Mouse (Mus musculus): Measurements from ENCODE around the gene Arid1b. TPM values are rescaled to one million over a fixed set of nuclear protein-coding genes. Genes with fewer than 3 reads are reported as not detected.
A peak's percentile ranks its signal among the peaks of the same experiment; 100 is the strongest.

Arid1b gene
- polyA plus RNA-seq, 1 experiment from 2014 or later: 14.1 TPM

DNA sequence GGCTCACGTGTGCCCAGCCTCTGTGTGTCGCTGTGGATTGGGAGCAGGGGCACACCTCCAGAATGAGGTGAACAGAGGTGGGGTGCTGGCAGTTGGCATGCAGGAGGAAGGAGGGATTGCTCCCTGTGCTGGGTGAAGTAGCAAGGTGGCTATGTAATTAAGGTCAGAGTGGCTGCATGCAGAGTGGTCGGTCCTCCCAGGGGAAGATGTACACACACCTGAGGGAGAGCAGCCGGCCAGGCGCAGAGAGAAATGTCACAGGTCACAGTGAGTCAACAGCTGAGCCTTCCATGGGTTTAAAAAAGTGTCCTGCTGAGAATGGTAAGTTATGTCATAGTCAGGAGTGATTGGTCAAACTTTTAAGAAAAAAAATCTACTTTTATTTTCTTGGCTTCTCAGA, 14.6 kb downstream of the Arid1b start:
- Histone ChIP-seq H3K36me3 (no peaks in the 10 kb centered on the region), H3K4me2 (peak overlapping the region; percentile 41; the same call in 1 of the 2 replicates), H3K27me3 (no peaks in the 10 kb centered on the region), H3K4me1 (replicated peaks) (peaks cover 89% of the 10 kb centered on the region), H3K27ac (replicated peaks) (0 out of 2 replicates have a peak overlapping the region, but pooled peaks have one; percentile 3), H3K9me3 (no peaks in the 10 kb centered on the region), H3K4me3 (no peak overlapping the region), H3K9ac (peak overlapping the region; percentile 48)
- 56% methylated on average over 5 of the region's 5 CpGs for WGBS
- ATAC-seq (ENCODE audit: low read depth): peak; percentile 3; the same call in 1 of the 2 replicates

DNA sequence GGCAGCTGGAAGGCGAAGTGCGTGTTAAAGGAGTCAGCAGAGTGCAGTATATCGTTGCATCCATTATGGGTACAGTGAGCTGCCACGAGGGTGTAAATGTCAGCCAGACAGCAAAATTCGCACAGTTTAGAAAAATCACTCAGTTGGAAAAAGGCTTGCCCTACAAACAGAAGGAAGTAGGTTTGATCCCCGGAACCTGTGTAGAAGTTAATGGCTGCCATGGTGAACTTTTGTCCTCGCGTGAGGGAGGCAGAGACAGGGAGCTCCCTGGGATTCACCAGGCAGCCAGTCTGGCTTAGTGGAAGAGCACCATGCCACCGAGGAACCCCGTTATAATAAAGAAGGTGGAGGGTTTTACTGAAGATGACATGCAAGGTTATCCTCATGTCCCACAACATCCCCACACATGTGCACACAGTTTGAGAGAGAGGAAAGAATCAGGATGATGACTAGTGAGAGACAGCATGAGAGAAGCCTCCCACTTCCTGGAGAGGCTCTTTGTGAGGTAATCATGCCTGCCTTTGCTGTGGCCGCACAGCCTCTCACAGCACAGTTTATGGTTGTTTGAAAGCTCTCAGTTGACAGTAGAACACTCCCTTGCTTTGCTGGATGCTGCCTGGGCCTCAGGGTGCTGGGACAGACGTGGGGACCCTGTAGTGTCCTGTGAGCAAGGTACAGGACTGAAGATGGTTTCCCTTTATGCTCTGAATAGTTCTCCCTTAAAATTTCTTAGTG, 15.6 kb downstream of the Arid1b start:
- WGBS: 50% methylated on average over 12 of the region's 12 CpGs
- no peaks in the 10 kb centered on the region for H3K36me3 ChIP-seq
- H3K9me3 ChIP-seq: no peaks in the 10 kb centered on the region
- H3K27ac ChIP-seq (replicated peaks): no peak overlapping the region; the same call in 1 of the 2 replicates
- no peaks in the 10 kb centered on the region for H3K27me3 ChIP-seq
- ATAC-seq (ENCODE audit: low read depth): no peak
- H3K4me2 ChIP-seq: no peak overlapping the region
- peak overlapping the region; percentile 48; the same call in 1 of the 2 replicates for H3K9ac ChIP-seq
- H3K4me3 ChIP-seq: no peak overlapping the region
- H3K4me1 ChIP-seq (replicated peaks): peaks cover 84% of the 10 kb centered on the region

DNA sequence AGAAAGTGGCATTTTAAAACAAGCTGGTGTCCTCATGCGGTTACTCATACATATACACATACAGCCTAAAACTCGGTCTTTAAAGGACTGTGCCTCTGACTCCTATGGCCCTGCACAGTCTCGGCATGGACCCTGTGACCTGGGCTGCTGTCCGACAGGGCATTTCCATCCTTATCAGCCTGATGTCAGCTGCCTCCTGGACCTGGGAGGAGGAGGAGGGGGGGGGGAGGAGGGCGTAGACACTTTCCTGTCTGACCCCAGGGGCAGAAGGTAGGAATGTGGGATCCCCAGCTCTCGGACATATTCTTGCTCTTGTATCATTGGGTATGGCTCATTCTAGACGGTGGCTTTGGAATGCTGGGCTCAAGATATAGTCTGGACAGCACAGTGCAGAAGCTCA, 16.6 kb downstream of the Arid1b start:
- no peak for ATAC-seq (ENCODE audit: low read depth)
- Histone ChIP-seq H3K4me2 (no peak overlapping the region), H3K36me3 (no peaks in the 10 kb centered on the region), H3K27me3 (no peaks in the 10 kb centered on the region), H3K27ac (replicated peaks) (no peak overlapping the region), H3K9me3 (no peaks in the 10 kb centered on the region), H3K4me3 (no peak overlapping the region), H3K4me1 (replicated peaks) (peaks cover 79% of the 10 kb centered on the region), H3K9ac (no peak overlapping the region)
- 80% methylated on average over 7 of the region's 7 CpGs for WGBS

DNA sequence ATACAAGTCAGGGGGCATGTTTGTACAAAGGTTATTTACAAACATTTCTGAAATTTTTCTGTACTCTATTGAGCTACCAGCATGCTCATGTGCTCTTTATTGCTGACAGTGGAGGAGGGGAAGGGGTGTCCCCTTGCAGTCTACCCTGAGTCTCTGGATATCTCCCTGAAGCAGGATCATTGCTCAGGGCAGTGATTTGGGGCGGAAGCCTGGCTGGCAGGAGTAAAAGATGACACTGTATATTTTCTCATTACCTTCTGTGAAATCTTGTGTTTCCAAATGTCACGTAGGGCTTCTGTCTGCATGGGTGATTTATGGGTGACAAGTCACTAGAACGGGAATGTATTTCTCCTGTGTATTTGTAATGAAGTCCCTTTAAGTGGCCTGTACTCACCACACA, 18.0 kb downstream of the Arid1b start:
- Histone ChIP-seq H3K4me1 (replicated peaks) (peaks cover 77% of the 10 kb centered on the region), H3K9me3 (no peaks in the 10 kb centered on the region), H3K9ac (no peak overlapping the region), H3K4me3 (no peak overlapping the region), H3K36me3 (no peaks in the 10 kb centered on the region), H3K27me3 (no peaks in the 10 kb centered on the region), H3K4me2 (no peak overlapping the region), H3K27ac (replicated peaks) (no peak overlapping the region)
- WGBS: 13% methylated on average over 3 of the region's 3 CpGs
- no peak for ATAC-seq (ENCODE audit: low read depth)

DNA sequence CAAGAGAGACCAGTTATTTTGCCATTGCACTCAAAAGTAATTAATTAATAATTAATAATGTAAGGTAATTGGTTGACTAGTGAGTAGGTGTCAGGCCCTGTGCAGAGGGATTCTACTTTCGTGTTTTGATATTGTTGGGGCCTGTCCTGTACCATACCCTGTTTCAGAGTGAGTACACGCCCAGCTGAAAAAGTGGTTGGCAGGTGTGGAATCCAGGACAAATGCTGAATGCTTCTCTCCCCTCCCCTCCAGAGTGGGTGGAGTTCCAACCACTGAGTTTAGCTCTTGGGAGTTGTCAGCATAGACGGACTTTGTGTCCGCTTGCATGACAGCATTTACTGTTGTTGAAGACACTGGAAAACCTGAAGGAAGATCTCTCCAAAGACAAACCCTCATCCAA, 18.4 kb downstream of the Arid1b start:
- 71% methylated on average over 4 of the region's 4 CpGs for WGBS
- H3K4me3 ChIP-seq: no peak overlapping the region
- H3K4me2 ChIP-seq: no peak overlapping the region
- no peak overlapping the region for H3K9ac ChIP-seq
- H3K4me1 ChIP-seq (replicated peaks): peaks cover 75% of the 10 kb centered on the region
- H3K9me3 ChIP-seq: no peaks in the 10 kb centered on the region
- H3K36me3 ChIP-seq: no peaks in the 10 kb centered on the region
- no peaks in the 10 kb centered on the region for H3K27me3 ChIP-seq
- ATAC-seq (ENCODE audit: low read depth): 0 out of 2 replicates have a peak, but pooled peaks have one; percentile 6
- H3K27ac ChIP-seq (replicated peaks): no peak overlapping the region

- 83% methylated on average over 23 of the region's 23 CpGs for WGBS
- Histone ChIP-seq H3K4me3 (no peak overlapping the region), H3K9ac (no peak overlapping the region), H3K4me1 (replicated peaks) (peaks cover 63% of the 10 kb centered on the region), H3K27me3 (no peaks in the 10 kb centered on the region), H3K36me3 (no peaks in the 10 kb centered on the region), H3K9me3 (no peaks in the 10 kb centered on the region), H3K27ac (replicated peaks) (no peak overlapping the region), H3K4me2 (no peak overlapping the region)
- no peak for ATAC-seq (ENCODE audit: low read depth)
These were observed 20.3 kb downstream of the Arid1b start for GRCm38 (mm10) chr17:5014327-5014957.

DNA sequence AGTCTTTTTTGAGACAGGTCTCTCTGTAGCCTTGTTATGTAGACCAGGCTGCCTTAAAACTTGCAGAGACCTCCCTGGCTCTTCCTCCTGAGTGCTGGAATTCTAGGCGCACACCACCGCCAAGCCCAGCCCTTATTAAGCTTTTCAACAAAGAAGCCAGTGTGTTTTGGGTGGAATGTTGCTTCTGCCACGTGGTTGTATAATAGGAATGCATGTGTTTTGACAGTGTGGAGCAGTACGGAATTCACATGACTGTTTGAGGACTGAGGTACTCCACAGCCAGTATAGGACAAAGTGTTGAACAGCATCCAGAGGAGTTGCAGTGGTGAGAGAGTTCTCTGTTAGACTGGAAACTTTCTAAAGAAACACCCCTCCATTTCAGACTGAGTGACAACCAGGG, 22.3 kb downstream of the Arid1b start:
- Histone ChIP-seq H3K27ac (replicated peaks) (no peak overlapping the region), H3K9me3 (no peaks in the 10 kb centered on the region), H3K4me3 (no peak overlapping the region), H3K4me1 (replicated peaks) (peaks cover 59% of the 10 kb centered on the region), H3K27me3 (no peaks in the 10 kb centered on the region), H3K36me3 (no peaks in the 10 kb centered on the region), H3K4me2 (no peak overlapping the region), H3K9ac (no peak overlapping the region)
- 55% methylated on average over 4 of the region's 4 CpGs for WGBS
- ATAC-seq (ENCODE audit: low read depth): no peak

GRCm38 (mm10) chr17:5017065-5017464, 22.9 kb downstream of the Arid1b start:
- no peak overlapping the region for H3K4me3 ChIP-seq
- ATAC-seq (ENCODE audit: low read depth): no peak
- no peaks in the 10 kb centered on the region for H3K36me3 ChIP-seq
- 90% methylated on average over 10 of the region's 10 CpGs for WGBS
- H3K27ac ChIP-seq (replicated peaks): no peak overlapping the region
- no peak overlapping the region for H3K4me2 ChIP-seq
- no peaks in the 10 kb centered on the region for H3K9me3 ChIP-seq
- no peaks in the 10 kb centered on the region for H3K27me3 ChIP-seq
- H3K9ac ChIP-seq: no peak overlapping the region
- H3K4me1 ChIP-seq (replicated peaks): peaks cover 61% of the 10 kb centered on the region

GRCm38 (mm10) chr17:5021303-5022003, 27.3 kb downstream of the Arid1b start:
- H3K4me2 ChIP-seq: no peak overlapping the region
- H3K9ac ChIP-seq: no peak overlapping the region
- H3K4me3 ChIP-seq: no peak overlapping the region
- H3K9me3 ChIP-seq: no peaks in the 10 kb centered on the region
- 30% methylated on average over 11 of the region's 11 CpGs for WGBS
- 0 out of 2 replicates have a peak overlapping the region, but pooled peaks have one; percentile 2 for H3K27ac ChIP-seq (replicated peaks)
- H3K27me3 ChIP-seq: no peaks in the 10 kb centered on the region
- no peak for ATAC-seq (ENCODE audit: low read depth)
- H3K36me3 ChIP-seq: no peaks in the 10 kb centered on the region
- H3K4me1 ChIP-seq (replicated peaks): peaks cover 66% of the 10 kb centered on the region

DNA sequence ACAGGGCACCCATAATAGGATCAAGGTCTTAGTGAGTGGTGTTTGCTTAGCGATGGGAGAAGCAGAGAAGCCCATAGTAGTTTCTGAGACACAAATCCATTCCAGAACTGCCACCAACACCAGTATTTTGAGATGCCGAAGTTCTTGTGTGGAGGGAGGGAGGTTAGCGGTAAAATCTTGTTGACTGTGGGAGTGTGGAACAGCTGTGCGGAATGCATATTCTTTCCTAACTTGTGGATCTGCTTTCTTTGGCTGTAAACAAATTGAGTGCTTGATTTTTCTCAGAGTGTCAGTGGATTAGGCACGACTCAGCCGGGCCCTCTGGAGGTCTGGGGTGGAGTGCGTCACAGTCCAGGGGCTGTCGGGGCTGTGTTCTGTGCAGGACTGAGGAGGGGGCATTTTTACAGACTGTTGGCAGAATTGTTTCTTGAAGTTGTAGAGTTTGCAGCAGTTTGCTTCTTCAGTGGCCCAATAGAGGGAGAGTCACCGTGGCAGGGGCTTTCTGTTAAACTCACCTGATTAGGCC, 27.9 kb downstream of the Arid1b start:
- Histone ChIP-seq H3K36me3 (no peaks in the 10 kb centered on the region), H3K9me3 (no peaks in the 10 kb centered on the region), H3K4me3 (no peak overlapping the region), H3K9ac (no peak overlapping the region), H3K27ac (replicated peaks) (0 out of 2 replicates have a peak overlapping the region, but pooled peaks have one; percentile 2), H3K4me2 (no peak overlapping the region), H3K4me1 (replicated peaks) (peaks cover 66% of the 10 kb centered on the region), H3K27me3 (no peaks in the 10 kb centered on the region)
- no peak for ATAC-seq (ENCODE audit: low read depth)
- 75% methylated on average over 9 of the region's 9 CpGs for WGBS

- H3K9me3 ChIP-seq: no peaks in the 10 kb centered on the region
- no peak overlapping the region for H3K9ac ChIP-seq
- no peak overlapping the region for H3K4me3 ChIP-seq
- no peaks in the 10 kb centered on the region for H3K27me3 ChIP-seq
- no peak overlapping the region for H3K27ac ChIP-seq (replicated peaks)
- H3K4me1 ChIP-seq (replicated peaks): peaks cover 67% of the 10 kb centered on the region
- WGBS: 77% methylated on average over 10 of the region's 10 CpGs
- no peaks in the 10 kb centered on the region for H3K36me3 ChIP-seq
- no peak overlapping the region for H3K4me2 ChIP-seq
- no peak for ATAC-seq (ENCODE audit: low read depth)
These were observed 29.6 kb downstream of the Arid1b start for GRCm38 (mm10) chr17:5023745-5024144.

- no peak overlapping the region for H3K9ac ChIP-seq
- H3K27ac ChIP-seq (replicated peaks): no peak overlapping the region
- H3K4me2 ChIP-seq: no peak overlapping the region
- WGBS: 86% methylated on average over 1 of the region's 1 CpGs
- no peaks in the 10 kb centered on the region for H3K27me3 ChIP-seq
- no peaks in the 10 kb centered on the region for H3K9me3 ChIP-seq
- ATAC-seq (ENCODE audit: low read depth): no peak
- H3K4me1 ChIP-seq (replicated peaks): peaks cover 74% of the 10 kb centered on the region
- no peak overlapping the region for H3K4me3 ChIP-seq
- H3K36me3 ChIP-seq: no peaks in the 10 kb centered on the region
These were observed 31.3 kb downstream of the Arid1b start for GRCm38 (mm10) chr17:5025400-5025799.

Measured in neural tube, embryonic 13.5 days (tissue).